Mouse (Mus musculus) heart, postnatal 0 days (tissue): Measurements from ENCODE around the gene Mef2d. TPM values are rescaled to one million over a fixed set of nuclear protein-coding genes. Genes with fewer than 3 reads are reported as not detected.

Source experiments
- ATAC-seq: fragments of 200-750 bp; cut with Nextera tagmentation; 2 replicates; pipeline ENCODE4 v1.8.0; 2017; ENCODE audit warnings: low read depth, moderate number of reproducible peaks, moderate library complexity; ENCODE audit not compliant: insufficient read depth
- DNase-seq: peaks from one replicate; pipeline ENCODE4 v3.0.0-alpha.2; 2016; ENCODE audit warnings: low spot score
- H3K27ac ChIP-seq: fragments of 300-500 bp; sonication (generic); 2 replicates; pipeline ENCODE4 v1.5.1; 2014; ENCODE audit warnings: low read depth, mild to moderate bottlenecking
- H3K27me3 ChIP-seq: fragments of 300-500 bp; sonication (generic); 2 replicates; pipeline ENCODE4 v1.6.1; 2014; ENCODE audit warnings: low read length, mixed read lengths; ENCODE audit not compliant: control insufficient read depth, insufficient read depth
- H3K36me3 ChIP-seq: fragments of 300-500 bp; sonication (generic); replicated peaks from 2 replicates; pipeline ENCODE4 v1.6.1; 2014; ENCODE audit warnings: low read length, mixed read lengths; ENCODE audit not compliant: control insufficient read depth, insufficient read depth
- H3K4me1 ChIP-seq: fragments of 300-500 bp; sonication (generic); 2 replicates; pipeline ENCODE4 v1.6.1; 2014; ENCODE audit warnings: antibody characterized with exemption; ENCODE audit not compliant: control insufficient read depth, insufficient read depth
- H3K4me2 ChIP-seq: fragments of 300-500 bp; sonication (generic); 2 replicates; pipeline ENCODE4 v1.6.1; 2014; ENCODE audit warnings: low read depth, mild to moderate bottlenecking, low read length, moderate library complexity
- H3K4me3 ChIP-seq: fragments of 300-500 bp; sonication (generic); 2 replicates; pipeline ENCODE4 v1.5.1; 2014; ENCODE audit warnings: low read depth, low read length
- H3K9ac ChIP-seq: fragments of 300-500 bp; sonication (generic); replicated peaks from 2 replicates; pipeline ENCODE4 v1.6.1; 2014; ENCODE audit warnings: low read depth, low read length, mixed read lengths
- H3K9me3 ChIP-seq: fragments of 300-500 bp; sonication (generic); replicated peaks from 2 replicates; pipeline ENCODE4 v1.6.1; 2016; ENCODE audit warnings: low read length; ENCODE audit not compliant: control insufficient read depth
- CTCF ChIP-seq: IDR thresholded peaks from 2 replicates; pipeline ENCODE4 v1.5.1; 2016; ENCODE audit warnings: antibody characterized with exemption, control low read depth, low read depth
- EP300 ChIP-seq: IDR thresholded peaks from 2 replicates; pipeline ENCODE4 v1.6.1; 2016; ENCODE audit warnings: antibody characterized with exemption, low read depth
- WGBS: fragments of 180-500 bp; shearing (Covaris S2); extraction: QIAGEN DNeasy Blood & Tissue Kit; methylation state at CpG from one replicate; pipeline ENCODE4 v1.1.7; 2014; 5-methylcytosine and 5-hydroxymethylcytosine counted together
- polyA plus RNA-seq: library from polyadenylated mRNA; unstranded; fragments of >200 nt; fragmentation: Nextera tagmentation; extraction: Ambion mirVana; gene quantifications from 2 replicates; pipeline ENCODE4 v1.2.1, GENCODE M21; 2015
- total RNA-seq: library from RNA; depleted of rRNA; stranded (reverse); fragments of >200 nt; gene quantifications from 2 replicates; pipeline ENCODE4 v1.2.3, GENCODE M21; 2014; ENCODE audit warnings: low replicate concordance; rRNA removed

Mef2d gene
- 70.8 and 75.8 TPM in 2 replicates for total RNA-seq
- polyA plus RNA-seq: 30.0 and 30.8 TPM in 2 replicates

DNA sequence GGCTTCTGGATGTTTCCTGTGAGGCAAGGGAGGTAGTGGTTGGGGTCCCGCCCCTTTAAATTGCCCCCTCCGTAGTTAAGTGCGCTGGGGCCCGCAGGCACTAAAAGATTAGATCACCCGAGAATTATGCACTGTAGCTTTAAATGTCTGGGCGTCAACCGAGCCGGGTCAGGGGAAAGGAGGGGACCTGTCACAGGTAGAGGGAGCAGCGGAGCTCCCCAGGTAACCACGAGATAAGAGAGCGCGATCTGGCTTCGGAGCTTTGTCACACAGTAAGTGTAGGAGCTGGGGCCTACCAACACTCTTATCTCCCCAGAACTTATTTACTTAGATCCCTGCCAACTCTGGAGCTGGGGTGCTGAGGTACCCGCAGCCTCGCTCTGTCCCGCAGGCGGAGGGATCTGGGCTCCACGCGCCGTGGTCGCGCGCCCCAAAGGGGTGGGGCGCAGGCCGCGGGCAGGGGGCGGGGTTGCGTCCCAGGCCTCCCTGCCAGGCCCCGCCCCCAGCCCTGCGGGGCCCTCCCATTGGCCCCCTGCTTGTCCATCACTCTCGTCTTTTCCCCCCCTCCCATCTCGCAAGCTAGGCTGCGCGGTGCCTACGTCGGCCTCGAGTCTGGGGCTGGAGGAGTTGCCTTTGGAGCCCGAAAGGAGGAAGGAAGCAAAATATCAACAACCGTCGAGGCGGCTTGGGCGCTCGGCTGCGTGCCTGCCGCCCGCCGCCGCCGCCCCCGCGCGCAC lies at the start of gene Mef2d:
Mef2d (plus strand) TSS at position 586 of the 737 bp plus-strand sequence.
- ATAC-seq: peak; percentile 85
- Histone ChIP-seq H3K9me3 (no peaks in the 10 kb centered on the region), H3K36me3 (no peaks in the 10 kb centered on the region), H3K4me2 (peak within 1 kb of the TSS; percentile 95), H3K27ac (peak within 1 kb of the TSS; percentile 99), H3K9ac (peak within 1 kb of the TSS; percentile 84), H3K4me1 (peaks cover 64% of the 10 kb centered on the region), H3K27me3 (no peaks in the 10 kb centered on the region), H3K4me3 (peak within 1 kb of the TSS; percentile 83)
- peak; percentile 98 for DNase-seq
- under 1% methylated on average over 48 of the region's 52 CpGs for WGBS
- no peak for TF ChIP-seq CTCF
- TF ChIP-seq EP300: peak; percentile 54

GRCm38 (mm10) chr3:88094126-88094525 lies 48.0 kb upstream of the Mef2d start:
- ATAC-seq: no peak
- Histone ChIP-seq H3K4me2 (no peak overlapping the region), H3K36me3 (peaks cover 88% of the 10 kb centered on the region)

GRCm38 (mm10) chr3:88097666-88098065 lies 44.5 kb upstream of the Mef2d start:
- ATAC-seq (no peak), DNase-seq (no peak)
- H3K4me1 ChIP-seq: no peaks in the 10 kb centered on the region
- H3K9me3 ChIP-seq: no peaks in the 10 kb centered on the region
- 59% methylated on average over 6 of the region's 6 CpGs for WGBS
- peaks cover 87% of the 10 kb centered on the region for H3K36me3 ChIP-seq
- no peak overlapping the region for H3K4me2 ChIP-seq
- TF ChIP-seq EP300 (no peak), CTCF (no peak)
- no peak overlapping the region for H3K9ac ChIP-seq
- no peaks in the 10 kb centered on the region for H3K27me3 ChIP-seq
- no peak overlapping the region for H3K4me3 ChIP-seq
- no peak overlapping the region for H3K27ac ChIP-seq

More at GRCm38 (mm10) chr3:88094126-88094525, 48.0 kb upstream of the Mef2d start:
- Histone ChIP-seq H3K4me3 (no peak overlapping the region), H3K4me1 (no peaks in the 10 kb centered on the region), H3K27me3 (no peaks in the 10 kb centered on the region), H3K9me3 (no peaks in the 10 kb centered on the region), H3K9ac (no peak overlapping the region), H3K27ac (no peak overlapping the region)
- 80% methylated on average over 5 of the region's 5 CpGs for WGBS
- no peak for DNase-seq
- no peak for TF ChIP-seq CTCF

- WGBS: 55% methylated on average over 3 of the region's 3 CpGs
- Histone ChIP-seq H3K36me3 (peaks cover 89% of the 10 kb centered on the region), H3K4me2 (no peak overlapping the region), H3K4me1 (no peaks in the 10 kb centered on the region), H3K4me3 (no peak overlapping the region), H3K27me3 (no peaks in the 10 kb centered on the region), H3K9ac (no peak overlapping the region), H3K27ac (no peak overlapping the region), H3K9me3 (no peaks in the 10 kb centered on the region)
- DNase-seq (no peak), ATAC-seq (no peak)
- TF ChIP-seq CTCF (no peak), EP300 (no peak)
These were observed 41.9 kb upstream of the Mef2d start for GRCm38 (mm10) chr3:88100251-88100650.

- no peak overlapping the region for H3K4me2 ChIP-seq
- H3K9me3 ChIP-seq: no peaks in the 10 kb centered on the region
- WGBS: 79% methylated on average over 7 of the region's 7 CpGs
- DNase-seq: no peak
- H3K4me1 ChIP-seq: no peaks in the 10 kb centered on the region
- no peaks in the 10 kb centered on the region for H3K27me3 ChIP-seq
- peak overlapping the region; percentile 78 for H3K27ac ChIP-seq
- no peak overlapping the region for H3K9ac ChIP-seq
- TF ChIP-seq CTCF: no peak
- TF ChIP-seq EP300: no peak
- H3K4me3 ChIP-seq: no peak overlapping the region
- no peak for ATAC-seq
- peaks cover 95% of the 10 kb centered on the region for H3K36me3 ChIP-seq
These were observed 40.4 kb upstream of the Mef2d start for GRCm38 (mm10) chr3:88101736-88102135.
